Mouse (Mus musculus) spleen, adult 12 weeks (tissue): Measurements from ENCODE around the gene Snd1.

ENCODE experiments used
- DNase-seq: peaks from one replicate; pipeline ENCODE4 v3.0.0; 2022; ENCODE audit warnings: low spot score

Snd1 gene

GRCm38 (mm10) chr6:28635531-28636348 is 160.8 kb downstream of the Snd1 start:
- DNase-seq, result no peak

DNA sequence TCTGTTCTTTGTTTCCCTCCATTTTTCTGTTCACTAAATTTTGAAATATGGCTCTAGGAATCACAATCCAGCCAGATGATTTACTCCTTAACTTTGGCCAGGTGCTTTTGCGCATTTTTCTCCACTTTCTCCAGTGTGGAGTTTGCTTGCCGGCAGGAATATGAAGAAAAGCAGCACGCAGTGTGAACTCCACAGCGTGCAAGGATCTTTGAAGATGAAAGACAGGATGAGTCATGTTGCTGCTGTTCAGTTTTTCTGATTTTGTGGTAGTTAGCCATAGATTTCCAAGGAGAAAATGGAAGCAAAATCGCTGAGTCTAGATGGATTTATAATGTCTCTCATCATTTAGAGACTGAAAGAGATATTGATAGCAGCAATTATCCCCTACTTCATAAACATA is 165.1 kb downstream of the Snd1 start:
- DNase-seq, result no peak

- no peak for DNase-seq
Observed at GRCm38 (mm10) chr6:28642909-28643308, 168.0 kb downstream of the Snd1 start.

DNA sequence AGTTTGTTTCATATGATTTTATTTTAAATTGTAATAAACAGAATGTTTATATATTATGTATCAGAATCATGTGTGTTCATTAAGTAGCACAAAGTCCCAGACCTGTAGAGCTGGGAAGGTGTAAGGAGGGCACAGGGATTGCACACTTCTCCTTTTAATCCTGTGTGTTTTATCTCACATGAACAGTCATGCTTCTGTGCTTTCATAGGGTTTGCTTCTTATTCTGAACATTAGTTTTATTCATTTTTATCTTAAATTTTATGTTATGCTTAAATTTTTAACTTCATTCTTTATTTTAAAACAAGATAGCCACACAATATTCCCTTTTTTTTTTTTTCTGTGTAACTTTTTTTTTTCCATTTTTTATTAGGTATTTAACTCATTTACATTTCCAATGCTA is 170.3 kb downstream of the Snd1 start:
- no peak for DNase-seq

- no peak for DNase-seq
Observed at GRCm38 (mm10) chr6:28656511-28656910, 181.6 kb downstream of the Snd1 start.

- no peak for DNase-seq
Observed at GRCm38 (mm10) chr6:28663004-28663403, 188.1 kb downstream of the Snd1 start.

DNA sequence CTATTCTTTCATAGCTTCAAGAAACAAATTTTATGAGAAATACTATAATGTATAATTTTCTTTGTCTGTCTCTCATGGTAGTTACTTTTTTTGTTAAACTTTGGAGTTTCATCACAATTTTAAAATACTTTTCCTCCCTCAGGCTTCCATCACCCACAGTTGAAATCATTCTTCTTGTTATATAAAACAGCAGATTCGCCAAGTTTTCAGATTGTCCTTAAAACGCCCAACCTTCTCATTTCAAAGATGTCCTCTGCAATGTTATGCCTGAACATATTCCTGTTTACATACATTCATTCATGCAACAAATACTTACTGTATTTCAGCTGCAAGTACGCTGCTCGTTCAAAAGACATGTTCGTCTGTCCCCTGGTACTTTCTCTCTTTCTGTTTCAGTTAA is 188.7 kb downstream of the Snd1 start:
- DNase-seq, result no peak

GRCm38 (mm10) chr6:28664716-28665115 is 189.8 kb downstream of the Snd1 start:
- DNase-seq, result no peak

- DNase-seq, result no peak
Observed at GRCm38 (mm10) chr6:28667586-28667985, 192.6 kb downstream of the Snd1 start.

GRCm38 (mm10) chr6:28669251-28669650 is 194.3 kb downstream of the Snd1 start:
- no peak for DNase-seq

- DNase-seq, result no peak
Observed at GRCm38 (mm10) chr6:28672388-28672787, 197.4 kb downstream of the Snd1 start.

- DNase-seq, result no peak
Observed at GRCm38 (mm10) chr6:28674686-28675085, 199.7 kb downstream of the Snd1 start.

- DNase-seq, result no peak
Observed at GRCm38 (mm10) chr6:28678896-28679295, 204.0 kb downstream of the Snd1 start.

GRCm38 (mm10) chr6:28680537-28680936 is 205.6 kb downstream of the Snd1 start:
- DNase-seq, result no peak

DNA sequence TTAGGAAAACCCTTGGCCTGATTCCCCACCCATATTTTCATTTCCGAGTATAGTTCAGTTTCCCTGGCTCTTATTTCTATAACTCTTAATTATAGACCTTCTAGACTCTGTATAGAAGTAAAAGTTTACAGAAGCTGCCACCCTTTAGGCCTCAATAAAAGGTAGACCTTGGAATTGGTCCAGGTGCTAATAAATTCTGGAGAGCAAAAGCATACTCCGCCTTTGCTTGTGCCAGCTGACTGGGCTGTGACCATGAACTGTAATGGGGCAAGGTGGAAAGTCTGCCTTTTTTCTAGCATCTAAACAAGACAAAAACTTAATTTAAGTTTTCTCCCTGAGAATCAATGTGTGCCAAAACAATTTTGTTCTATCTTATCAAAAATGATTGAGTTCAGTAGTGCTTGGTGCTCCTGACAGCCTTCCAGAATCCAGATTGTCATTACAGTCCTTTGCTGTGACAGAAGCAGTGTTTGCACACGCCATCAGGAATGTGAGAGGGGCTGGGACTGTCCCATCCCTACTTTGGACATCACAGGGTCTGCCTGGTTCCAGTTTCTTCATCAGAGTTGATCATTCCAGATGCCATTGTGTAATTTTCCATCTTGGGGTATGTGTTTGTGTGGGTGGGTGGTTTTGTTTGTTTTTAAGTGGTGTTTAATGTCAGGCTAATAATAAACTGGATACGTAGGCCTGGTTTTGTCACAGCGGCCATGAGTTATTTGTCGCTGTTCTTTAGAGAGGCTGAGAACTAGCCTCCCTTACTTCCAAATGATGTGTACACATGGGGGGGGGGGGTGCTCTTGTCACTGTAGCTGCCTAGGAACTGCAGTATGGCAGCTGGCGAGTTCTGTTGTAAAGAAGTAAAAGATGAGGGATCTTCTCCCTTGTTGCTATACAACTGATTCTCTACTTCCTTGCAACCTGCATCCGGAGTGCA is 206.8 kb downstream of the Snd1 start:
- DNase-seq, result no peak

GRCm38 (mm10) chr6:28685052-28685451 is 210.1 kb downstream of the Snd1 start:
- DNase-seq, result no peak

DNA sequence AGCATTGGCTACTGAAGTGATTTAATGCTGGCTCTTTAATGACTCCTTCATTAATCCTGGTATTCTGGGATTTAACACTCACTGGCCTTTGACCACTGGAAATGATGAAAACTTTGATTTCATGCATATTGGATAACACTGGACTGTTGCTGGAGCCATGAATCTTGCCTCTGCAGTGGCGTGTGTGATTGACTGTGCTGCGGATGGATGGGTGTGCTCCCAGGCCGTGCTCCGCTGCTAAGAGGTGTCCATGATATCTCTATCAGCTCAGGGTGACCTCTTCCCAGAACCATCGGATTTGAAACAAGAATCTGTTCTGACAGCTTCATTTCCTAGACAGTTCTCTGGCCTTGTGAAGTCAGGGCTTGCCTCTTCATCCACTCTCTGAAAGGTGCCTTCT is 210.8 kb downstream of the Snd1 start:
- no peak for DNase-seq

DNA sequence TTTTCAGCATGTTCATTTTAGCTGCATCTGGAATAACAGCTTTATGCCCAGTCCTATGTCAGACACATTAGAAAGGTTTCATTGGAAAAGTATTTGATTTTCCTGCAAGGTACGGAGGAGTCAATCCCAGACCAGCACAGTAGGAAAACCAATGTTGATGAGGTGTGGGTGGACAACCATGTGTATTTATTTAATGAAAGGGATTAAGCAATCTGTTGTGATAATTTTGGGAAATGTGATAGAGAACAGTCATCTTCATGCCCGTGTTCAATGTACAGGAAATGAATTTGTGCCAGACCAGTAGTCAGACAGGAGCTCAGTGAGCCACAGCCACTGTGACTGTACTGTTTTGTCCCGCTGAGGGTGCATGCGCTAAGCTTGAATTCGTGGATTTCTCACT is 212.8 kb downstream of the Snd1 start:
- DNase-seq, result no peak

DNA sequence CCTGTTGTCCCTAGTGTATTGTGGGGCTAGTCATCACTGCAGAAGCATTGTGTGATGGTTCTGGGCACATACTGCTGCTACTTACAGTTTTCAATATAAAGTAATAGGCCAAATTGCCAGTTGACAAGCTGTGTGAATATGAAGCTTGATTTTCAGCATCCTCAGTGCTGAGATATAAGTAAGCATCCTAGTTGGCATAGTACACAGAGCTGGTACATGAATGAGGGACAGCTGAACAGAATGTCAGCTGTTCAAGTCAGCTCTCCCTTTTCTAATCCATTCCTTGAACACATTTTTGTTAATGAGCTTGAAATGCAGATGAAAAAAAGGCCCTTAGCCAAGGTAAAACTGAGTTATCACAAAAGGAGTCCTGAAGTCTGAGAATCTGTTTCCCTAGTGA is 217.7 kb downstream of the Snd1 start:
- DNase-seq, result no peak

- DNase-seq, result no peak
Observed at GRCm38 (mm10) chr6:28697214-28697613, 222.3 kb downstream of the Snd1 start.

- DNase-seq, result no peak
Observed at GRCm38 (mm10) chr6:28704612-28705011, 229.7 kb downstream of the Snd1 start.

GRCm38 (mm10) chr6:28705384-28706107 is 230.6 kb downstream of the Snd1 start:
- DNase-seq, result no peak
